Mouse (Mus musculus): ENCODE data around the gene Cntf.
"Not testable (repeated sequence)": the region's sequence is repeated elsewhere in the genome, so short reads cannot be mapped to it uniquely, and the experiment has no call there.

Gene Cntf

DNA sequence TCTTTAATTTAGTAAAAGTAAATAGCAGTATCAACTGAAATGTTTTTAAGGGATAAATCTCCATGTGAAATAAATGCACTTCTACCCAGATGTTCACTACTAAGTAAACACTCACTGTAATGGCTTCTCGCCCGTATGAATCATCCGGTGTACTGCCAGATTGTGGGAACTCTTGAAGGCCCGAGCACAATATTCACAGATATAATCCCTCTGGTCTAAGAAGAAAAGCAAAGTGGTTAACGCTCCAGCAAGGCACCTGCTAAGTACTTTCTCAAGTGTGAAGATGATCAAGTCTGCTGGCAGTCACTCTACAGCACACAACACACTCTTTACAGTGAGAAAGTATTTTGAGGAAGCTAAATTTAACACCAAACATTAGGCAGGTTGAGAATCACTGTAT is 5.5 kb upstream of the Cntf start:
- in situ Hi-C loops (cut with MboI, MseI): no loop called here

DNA sequence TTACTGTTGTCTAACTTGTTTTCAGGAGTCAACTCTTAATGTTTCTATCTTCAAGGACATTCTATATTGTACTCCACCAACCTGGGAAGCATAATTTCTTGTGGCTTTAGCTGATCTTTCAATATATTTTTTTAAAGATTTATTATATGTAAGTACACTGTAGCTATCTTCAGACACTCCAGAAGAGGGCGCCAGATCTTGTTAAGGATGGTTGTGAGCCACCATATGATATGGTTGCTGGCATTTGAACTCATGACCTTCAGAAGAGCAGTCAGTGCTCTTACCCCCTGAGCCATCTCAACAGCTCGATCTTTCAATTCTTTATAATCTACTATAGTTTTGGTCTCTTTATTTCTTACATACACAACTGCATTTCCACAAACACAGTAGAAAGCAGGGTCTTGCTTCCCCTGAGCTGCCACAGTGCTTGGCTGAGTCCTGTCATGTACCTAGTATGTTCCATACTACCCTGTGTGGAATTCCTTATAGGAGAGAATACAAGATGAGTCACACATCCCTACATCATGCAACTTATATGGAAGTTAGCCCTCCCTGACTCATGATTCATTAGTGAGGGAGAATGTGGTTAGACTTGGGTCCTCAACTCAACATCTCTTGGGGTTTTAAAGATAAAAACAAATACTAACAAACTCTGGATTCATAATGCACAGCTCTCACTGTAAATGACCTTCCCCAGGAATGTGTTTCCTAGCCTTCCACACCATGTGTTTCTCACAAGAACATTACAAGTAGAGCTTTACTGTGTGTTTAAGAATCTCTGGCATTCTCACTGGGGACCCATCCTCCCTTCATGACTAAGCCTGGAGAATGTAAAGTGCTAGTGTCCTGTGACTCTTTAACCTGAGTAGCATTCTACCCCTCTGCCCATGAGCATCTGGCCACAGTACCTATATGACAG is 3.0 kb downstream of the Cntf start:
- in situ Hi-C loops (cut with MboI, MseI): no loop called here

DNA sequence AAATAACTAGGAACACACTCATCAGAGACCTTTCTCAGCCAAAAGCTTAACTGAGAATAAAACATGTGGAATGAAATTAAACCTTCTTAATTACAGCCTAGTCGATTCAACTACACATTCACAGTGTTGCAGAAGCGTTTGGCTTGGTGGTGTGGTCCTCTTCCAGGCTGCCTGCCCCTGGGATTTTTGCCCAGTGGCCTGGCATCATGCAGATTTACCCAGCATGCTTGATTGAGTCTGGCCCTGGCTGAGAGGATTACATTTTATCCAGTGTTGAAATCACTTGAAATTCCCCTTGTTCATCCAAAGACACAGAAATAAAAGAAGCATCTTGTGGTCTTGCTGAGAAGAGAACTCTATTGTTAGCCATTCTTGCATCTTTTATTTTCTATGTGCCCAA is 5.8 kb downstream of the Cntf start:
- in situ Hi-C loops (cut with MboI, MseI): no loop called here

DNA sequence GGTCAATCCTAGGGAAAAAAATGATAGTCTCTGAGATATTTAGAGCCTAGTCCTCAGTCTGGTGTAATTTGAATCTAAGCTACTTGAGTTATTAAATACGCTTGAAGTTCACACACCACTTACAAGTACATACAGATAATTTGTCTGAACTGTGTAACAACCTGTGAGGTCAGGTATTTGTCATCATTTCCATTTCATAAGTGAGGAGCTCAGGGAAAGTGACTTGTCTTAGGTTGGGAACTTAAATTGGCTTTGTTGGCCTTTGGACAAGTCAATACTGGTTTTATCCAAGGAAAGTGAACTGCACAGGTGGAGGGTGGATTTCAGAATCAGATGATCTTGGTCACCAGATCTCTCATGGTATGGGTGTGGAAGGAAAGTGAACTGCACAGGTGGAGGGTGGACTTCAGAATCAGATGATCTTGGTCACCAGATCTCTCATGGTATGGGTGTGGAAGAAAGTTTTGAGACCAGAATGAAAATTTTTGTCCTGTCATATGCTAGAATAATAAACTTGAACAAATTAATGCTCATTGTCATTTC is 6.4 kb downstream of the Cntf start:
- in situ Hi-C loops (cut with MboI, MseI): no loop called here

DNA sequence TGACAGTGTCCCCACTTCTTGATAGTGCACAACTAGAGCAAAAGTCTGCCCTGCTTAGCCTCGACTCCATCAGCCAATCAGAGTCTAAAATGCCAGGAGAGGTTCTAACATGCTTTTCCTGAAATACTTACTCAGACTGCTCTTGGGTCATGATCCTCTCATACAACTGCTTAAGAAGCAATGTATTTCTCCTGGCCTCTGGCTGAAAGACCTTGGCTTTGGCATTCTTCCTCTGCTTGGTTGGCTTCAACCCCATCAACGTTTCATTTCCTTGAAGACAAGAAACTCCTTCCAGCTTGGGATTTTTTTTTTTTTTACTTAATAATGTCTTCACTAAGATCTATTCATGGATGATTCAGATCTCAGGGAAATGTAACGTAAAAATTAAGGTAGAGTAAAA is 9.1 kb downstream of the Cntf start:
- in situ Hi-C loops (cut with MboI, MseI): no loop called here

DNA sequence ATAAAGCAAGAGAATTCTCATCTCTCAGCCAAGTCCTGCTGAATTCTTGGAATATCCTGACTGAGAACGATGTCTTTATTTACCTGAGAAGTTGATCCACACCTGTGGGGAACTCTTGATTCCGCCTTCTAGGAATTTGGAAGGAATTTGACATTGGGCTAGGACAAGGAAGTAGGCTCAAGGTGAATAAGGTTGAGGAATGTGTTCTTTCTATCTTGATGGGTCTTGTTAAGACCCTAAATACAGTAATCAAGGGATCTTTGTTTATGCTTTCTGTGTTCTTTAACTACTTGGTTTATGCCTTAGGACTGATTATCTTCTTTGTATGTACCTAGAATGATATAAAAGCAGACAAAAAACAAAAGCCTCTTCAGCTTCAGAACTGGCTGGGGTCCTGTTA is 33.5 kb downstream of the Cntf start:
- in situ Hi-C loops (cut with MboI, MseI): no loop called here

DNA sequence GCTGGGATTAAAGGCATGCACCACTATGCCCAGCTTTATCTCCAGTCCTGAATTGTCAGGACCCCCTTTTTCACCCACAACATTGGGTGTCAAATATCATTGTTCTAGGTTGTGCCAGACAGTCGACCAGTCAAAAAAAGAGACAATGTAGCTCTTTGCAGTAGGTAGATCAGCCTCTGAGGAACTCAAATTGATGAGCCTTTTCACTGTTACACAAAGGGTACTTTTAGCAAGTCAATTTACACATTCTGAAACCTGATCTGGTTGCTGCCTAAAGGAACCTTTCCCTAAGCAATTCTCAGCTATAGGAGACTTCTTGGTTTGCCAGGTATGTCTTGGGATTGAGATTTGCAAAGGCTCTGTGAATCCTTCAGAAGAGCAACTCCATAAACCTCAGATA is 34.4 kb downstream of the Cntf start:
- in situ Hi-C loops (cut with MboI, MseI): no loop called here

DNA sequence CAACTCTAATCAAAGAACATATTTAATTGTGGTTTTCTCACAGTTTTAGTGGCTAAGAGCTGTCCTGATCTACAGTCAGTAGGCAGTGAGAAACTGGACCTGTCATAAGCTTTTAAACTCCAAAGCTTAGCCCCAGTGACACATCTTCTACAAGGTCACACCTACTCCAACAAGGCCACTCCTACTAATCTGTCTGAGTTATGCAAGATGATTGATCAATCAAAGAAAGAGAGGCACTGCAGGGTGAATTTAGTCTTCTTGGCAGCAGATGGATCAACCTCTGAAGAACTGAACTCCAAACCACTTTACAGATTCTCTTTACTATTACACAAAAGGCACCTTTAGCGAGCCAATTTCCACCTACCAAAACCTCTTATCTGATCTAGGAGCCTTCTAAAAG is 39.6 kb downstream of the Cntf start:
- in situ Hi-C loops (cut with MboI, MseI): no loop called here

DNA sequence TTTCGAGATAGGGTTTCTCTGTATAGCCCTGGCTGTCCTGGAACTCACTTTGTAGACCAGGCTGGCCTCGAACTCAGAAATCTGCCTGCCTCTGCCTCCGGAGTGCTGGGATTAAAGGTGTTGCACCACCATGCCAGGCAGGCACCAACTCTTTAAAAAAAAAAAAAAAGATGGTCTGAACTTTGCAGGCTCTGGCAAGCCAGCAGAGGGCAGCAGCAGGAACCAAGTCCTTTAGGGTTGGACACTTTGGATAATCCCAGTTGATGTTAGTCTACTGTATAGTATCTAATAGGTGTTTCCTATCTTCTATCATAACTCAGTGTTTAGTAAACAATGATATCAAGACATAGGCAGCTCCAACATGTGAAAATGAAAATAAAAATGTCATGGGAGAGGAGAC is 43.1 kb downstream of the Cntf start:
- in situ Hi-C loops (cut with MboI, MseI): no loop called here

DNA sequence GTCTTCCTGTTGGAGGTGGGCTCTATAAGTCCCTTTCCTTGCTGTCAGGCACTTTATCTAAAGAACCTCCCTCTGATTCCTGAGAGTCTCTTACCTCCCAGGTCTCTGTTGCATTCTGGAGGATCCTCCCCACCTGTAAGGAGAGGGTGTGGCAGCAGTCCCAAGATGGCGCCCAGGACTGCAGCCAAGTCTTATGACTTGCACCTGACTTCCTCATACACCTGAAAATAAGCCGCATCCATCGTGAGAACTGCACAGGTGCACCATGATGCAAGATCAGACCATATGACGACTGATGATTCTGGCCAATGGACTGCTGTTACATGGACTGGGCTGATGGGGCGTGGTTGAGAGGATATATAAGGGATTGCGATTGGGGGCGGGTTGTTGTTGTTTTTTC is 43.8 kb downstream of the Cntf start:
- in situ Hi-C loops (cut with MboI, MseI): not testable (repeated sequence)

DNA sequence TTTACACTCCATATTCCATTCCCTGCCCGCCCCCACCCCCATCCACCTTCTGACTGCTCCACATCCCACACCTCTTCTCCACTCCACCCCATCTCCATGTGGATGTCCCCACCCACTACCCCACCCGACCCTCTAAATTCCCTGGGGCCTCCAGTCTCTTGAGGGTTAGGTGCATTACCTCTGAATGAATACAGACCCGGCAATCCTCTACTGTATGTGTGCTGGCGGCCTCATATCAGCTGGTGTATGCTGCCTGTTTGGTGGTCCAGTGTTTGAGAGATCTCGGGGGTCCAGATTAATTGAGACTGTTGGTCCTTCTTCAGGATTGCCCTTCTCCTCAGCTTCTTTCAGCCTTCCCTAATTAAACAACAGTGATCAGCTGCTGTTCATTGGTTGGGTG is 44.5 kb downstream of the Cntf start:
- in situ Hi-C loops (cut with MboI, MseI): not testable (repeated sequence)

DNA sequence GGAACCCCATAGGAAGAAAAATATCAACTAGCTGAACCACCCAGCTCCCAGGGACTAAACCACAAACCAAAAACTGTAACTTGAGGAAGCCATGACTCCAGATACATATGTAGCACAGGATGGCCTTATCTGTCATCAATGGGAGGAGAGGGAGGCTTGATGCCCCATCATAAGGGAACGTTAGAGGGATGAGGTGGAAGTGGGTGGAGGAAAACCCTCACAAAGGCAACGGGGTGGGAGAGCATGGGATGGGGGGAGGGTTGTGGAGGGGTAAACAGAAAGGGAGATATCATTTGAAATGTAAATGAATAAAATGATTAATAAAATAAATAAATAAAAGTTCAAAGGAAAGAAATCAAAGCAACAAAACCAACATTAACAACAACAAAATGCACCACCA is 45.0 kb downstream of the Cntf start:
- in situ Hi-C loops (cut with MboI, MseI): no loop called here

DNA sequence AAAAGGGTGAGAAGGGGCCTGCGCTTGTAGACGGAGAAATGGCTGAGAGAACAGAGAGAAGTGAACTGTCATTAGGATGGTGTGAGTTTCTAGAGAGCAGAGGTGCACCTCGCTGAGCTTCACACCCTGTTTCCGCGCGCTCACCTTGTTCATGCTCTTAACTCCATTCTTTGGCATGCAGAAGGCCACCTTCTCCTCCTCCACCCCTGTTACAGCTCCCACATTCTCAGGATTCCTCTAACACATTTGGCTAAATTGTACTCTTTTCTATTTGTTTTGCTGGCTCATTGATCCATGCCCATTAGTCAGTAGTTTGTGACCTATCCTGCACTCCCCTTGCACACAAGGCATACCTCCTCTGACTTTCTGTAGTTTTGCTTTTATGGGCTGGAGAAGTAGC is 46.2 kb downstream of the Cntf start:
- in situ Hi-C loops (cut with MboI, MseI): no loop called here

All from T-helper 1 cell (primary cell).